Mouse (Mus musculus) liver, embryonic 16.5 days (tissue): ENCODE data around the gene Atxn10. TPM values are rescaled to one million over a fixed set of nuclear protein-coding genes. Genes with fewer than 3 reads are reported as not detected.
"Not testable (repeated sequence)": the region's sequence is repeated elsewhere in the genome, so short reads cannot be mapped to it uniquely, and the experiment has no call there.

Experiments used
- ATAC-seq: fragments of 200-750 bp; cut with Nextera tagmentation; 2 replicates; pipeline ENCODE4 v1.8.0; 2017; ENCODE audit warnings: low read depth, mild to moderate bottlenecking, moderate number of reproducible peaks, moderate library complexity
- H3K27ac ChIP-seq: fragments of 300-500 bp; sonication (generic); 2 replicates; pipeline ENCODE4 v1.5.1; 2014; ENCODE audit warnings: mild to moderate bottlenecking, low read length
- H3K27me3 ChIP-seq: fragments of 300-500 bp; sonication (generic); 2 replicates; pipeline ENCODE4 v1.6.1; 2014; ENCODE audit warnings: low read depth, low read length, mixed read lengths; ENCODE audit not compliant: control insufficient read depth, insufficient read depth
- H3K36me3 ChIP-seq: fragments of 300-500 bp; sonication (generic); 2 replicates; pipeline ENCODE4 v1.6.1; 2014; ENCODE audit warnings: mild to moderate bottlenecking; ENCODE audit not compliant: control insufficient read depth, insufficient read depth
- H3K4me1 ChIP-seq: fragments of 300-500 bp; sonication (generic); 2 replicates; pipeline ENCODE4 v1.6.1; 2014; ENCODE audit warnings: low read depth, low read length, mixed read lengths; ENCODE audit not compliant: control insufficient read depth
- H3K4me2 ChIP-seq: fragments of 300-500 bp; sonication (generic); 2 replicates; pipeline ENCODE4 v1.6.1; 2014; ENCODE audit warnings: low read depth, low read length, mixed read lengths
- H3K4me3 ChIP-seq: fragments of 300-500 bp; sonication (generic); 2 replicates; pipeline ENCODE4 v1.5.1; 2014; ENCODE audit warnings: low read depth, mild to moderate bottlenecking, low read length
- H3K9ac ChIP-seq: fragments of 300-500 bp; sonication (generic); 2 replicates; pipeline ENCODE4 v1.6.1; 2014; ENCODE audit warnings: low read depth, low read length
- H3K9me3 ChIP-seq: fragments of 300-500 bp; sonication (generic); replicated peaks from 2 replicates; pipeline ENCODE4 v1.6.1; 2016; ENCODE audit warnings: low read length; ENCODE audit not compliant: control insufficient read depth
- WGBS: fragments of 180-500 bp; shearing (Covaris S2); extraction: QIAGEN DNeasy Blood & Tissue Kit; methylation state at CpG from one replicate; pipeline ENCODE4 v1.1.7; 2014; ENCODE audit not compliant: insufficient replicate concordance; 5-methylcytosine and 5-hydroxymethylcytosine counted together
- polyA plus RNA-seq: library from polyadenylated mRNA; unstranded; fragments of >200 nt; fragmentation: Nextera tagmentation; extraction: Ambion mirVana; gene quantifications from 2 replicates; pipeline ENCODE4 v1.2.1, GENCODE M21; 2015

The Atxn10 gene
- polyA plus RNA-seq, 1 experiment from 2014 or later: 93.1 TPM

GRCm38 (mm10) chr15:85328455-85328854 is 7.6 kb upstream of the Atxn10 start:
- not testable (repeated sequence) for ATAC-seq, H3K27ac ChIP-seq, H3K4me2 ChIP-seq, H3K4me3 ChIP-seq, H3K36me3 ChIP-seq, H3K9me3 ChIP-seq, H3K9ac ChIP-seq, H3K27me3 ChIP-seq, H3K4me1 ChIP-seq
- WGBS: 50% methylated on average over 2 of the region's 2 CpGs

DNA sequence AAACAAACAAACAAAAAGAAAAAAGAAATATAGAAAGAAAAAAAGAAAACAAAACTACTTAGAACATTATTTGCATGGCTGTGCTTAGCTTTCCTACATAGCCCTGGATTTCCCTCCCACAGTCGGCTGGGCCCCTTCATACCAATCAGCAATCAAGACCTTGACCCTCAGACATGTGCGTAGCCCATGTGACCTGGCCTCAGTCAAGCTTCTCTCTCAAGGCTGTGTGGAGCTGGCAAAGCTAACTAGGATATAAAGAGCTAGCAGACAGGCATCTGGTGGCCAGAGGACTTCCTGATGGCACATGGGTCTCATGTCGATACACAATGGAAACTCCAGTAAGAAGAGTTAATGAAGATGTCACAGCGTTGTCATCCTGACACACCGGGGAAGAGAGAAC is 6.9 kb upstream of the Atxn10 start:
- Histone ChIP-seq H3K4me3 (peak overlapping the region; percentile 22), H3K27ac (peak overlapping the region; percentile 16), H3K9me3 (no peaks in the 10 kb centered on the region), H3K27me3 (no peaks in the 10 kb centered on the region), H3K4me2 (no peak overlapping the region), H3K4me1 (peaks cover 5% of the 10 kb centered on the region; the same call in 1 of the 2 replicates), H3K36me3 (no peaks in the 10 kb centered on the region), H3K9ac (no peak overlapping the region)
- 79% methylated on average over 5 of the region's 5 CpGs for WGBS
- peak; percentile 56 for ATAC-seq

DNA sequence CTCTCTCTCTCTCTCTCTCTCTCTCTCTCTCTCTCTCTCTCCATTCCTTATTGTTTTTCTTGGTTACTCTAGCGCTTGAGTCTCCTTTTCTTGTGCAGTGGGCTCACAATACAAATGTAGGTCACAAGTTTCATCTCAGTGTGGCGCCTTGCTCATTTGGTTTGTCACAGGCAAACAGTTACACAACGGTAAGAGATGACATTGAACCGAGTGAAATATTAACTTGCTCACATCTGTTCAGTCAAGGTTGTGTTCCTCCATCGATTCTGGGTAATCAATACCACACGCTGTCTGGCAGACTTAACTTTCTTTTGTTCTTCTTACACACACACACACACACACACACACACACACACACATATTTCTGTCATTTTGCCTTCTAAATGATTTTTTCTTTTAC is 6.0 kb upstream of the Atxn10 start:
- Histone ChIP-seq H3K4me1 (peaks cover 5% of the 10 kb centered on the region; the same call in 1 of the 2 replicates), H3K27me3 (no peaks in the 10 kb centered on the region), H3K36me3 (no peaks in the 10 kb centered on the region), H3K27ac (peak overlapping the region; percentile 16; the same call in 1 of the 2 replicates), H3K4me3 (peak overlapping the region; percentile 24; the same call in 1 of the 2 replicates), H3K9ac (no peak overlapping the region), H3K9me3 (no peaks in the 10 kb centered on the region), H3K4me2 (0 out of 2 replicates have a peak overlapping the region, but pooled peaks have one; percentile 30)
- peak; percentile 71 for ATAC-seq
- 65% methylated on average over 6 of the region's 6 CpGs for WGBS

- not testable (repeated sequence) for H3K27ac ChIP-seq, H3K4me3 ChIP-seq, H3K36me3 ChIP-seq, H3K9ac ChIP-seq, H3K9me3 ChIP-seq, ATAC-seq, H3K4me2 ChIP-seq, H3K27me3 ChIP-seq
- 76% methylated on average over 6 of the region's 6 CpGs for WGBS
- H3K4me1 ChIP-seq: peaks cover 15% of the 10 kb centered on the region
Observed at GRCm38 (mm10) chr15:85333511-85333910, 2.5 kb upstream of the Atxn10 start.

DNA sequence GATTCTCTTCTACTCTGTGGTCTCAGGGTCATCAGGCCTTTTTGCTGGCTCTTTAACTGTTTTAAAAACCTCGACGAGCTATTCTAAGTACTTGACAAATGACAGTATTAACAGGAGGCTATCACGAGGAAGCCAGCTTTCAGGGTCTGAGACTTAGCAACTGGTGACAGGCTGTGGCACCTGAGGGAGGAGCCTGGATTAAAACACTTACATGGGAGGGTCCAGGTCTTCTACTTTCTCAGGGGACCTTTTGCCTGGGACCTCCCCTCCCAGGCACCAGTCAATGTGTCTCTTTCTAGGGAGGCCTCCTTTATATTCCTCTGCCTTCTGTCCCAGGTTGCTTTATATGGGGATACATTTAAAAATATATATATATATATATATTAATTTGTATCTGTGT is 1.8 kb upstream of the Atxn10 start:
- Histone ChIP-seq H3K4me1 (peaks cover 16% of the 10 kb centered on the region), H3K9ac (no peak overlapping the region), H3K4me2 (no peak overlapping the region), H3K36me3 (no peaks in the 10 kb centered on the region), H3K27me3 (no peaks in the 10 kb centered on the region), H3K9me3 (no peaks in the 10 kb centered on the region), H3K4me3 (no peak overlapping the region), H3K27ac (no peak overlapping the region)
- no peak for ATAC-seq
- WGBS: 38% methylated on average over 3 of the region's 3 CpGs

- ATAC-seq: peak; percentile 79
- H3K27me3 ChIP-seq: no peaks in the 10 kb centered on the region
- peak overlapping the region; percentile 92 for H3K27ac ChIP-seq
- H3K4me2 ChIP-seq: peak overlapping the region; percentile 73
- H3K4me1 ChIP-seq: peaks cover 16% of the 10 kb centered on the region
- WGBS: under 1% methylated on average over 51 of the region's 54 CpGs
- no peaks in the 10 kb centered on the region for H3K9me3 ChIP-seq
- peak overlapping the region; percentile 83 for H3K9ac ChIP-seq
- H3K4me3 ChIP-seq: peak overlapping the region; percentile 83
- no peaks in the 10 kb centered on the region for H3K36me3 ChIP-seq
Observed at GRCm38 (mm10) chr15:85336301-85336991, 401 bp downstream of the Atxn10 start.

DNA sequence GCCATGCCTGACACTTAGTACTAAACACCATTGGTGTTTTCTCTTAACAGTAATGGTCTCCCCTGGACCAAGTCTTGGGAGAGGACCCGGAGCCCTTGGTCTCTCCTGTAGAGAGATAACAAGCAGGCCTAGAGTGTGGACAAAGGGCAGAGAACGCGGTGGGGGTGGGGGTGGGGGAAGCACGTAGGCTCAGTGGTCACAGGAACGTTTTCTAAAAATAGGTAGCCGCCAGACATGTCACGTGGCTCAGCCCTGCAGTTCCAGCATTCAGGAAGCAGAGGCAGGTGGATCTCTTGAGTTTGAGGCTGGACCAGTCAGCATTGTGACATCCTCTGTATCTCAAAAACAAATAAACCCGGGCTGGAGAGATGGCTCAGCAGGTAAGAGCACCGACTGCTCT is 1.2 kb downstream of the Atxn10 start:
- peak; percentile 52 for ATAC-seq
- H3K36me3 ChIP-seq: no peaks in the 10 kb centered on the region
- H3K4me2 ChIP-seq: peak overlapping the region; percentile 73
- H3K27me3 ChIP-seq: no peaks in the 10 kb centered on the region
- H3K9ac ChIP-seq: peak overlapping the region; percentile 83
- 12% methylated on average over 9 of the region's 9 CpGs for WGBS
- H3K4me3 ChIP-seq: peak overlapping the region; percentile 83
- no peaks in the 10 kb centered on the region for H3K9me3 ChIP-seq
- H3K4me1 ChIP-seq: peaks cover 16% of the 10 kb centered on the region
- peak overlapping the region; percentile 92 for H3K27ac ChIP-seq

GRCm38 (mm10) chr15:85337979-85338378 is 1.9 kb downstream of the Atxn10 start:
- Histone ChIP-seq H3K27me3 (no peaks in the 10 kb centered on the region), H3K4me3 (no peak overlapping the region), H3K27ac (no peak overlapping the region), H3K36me3 (no peaks in the 10 kb centered on the region), H3K9ac (no peak overlapping the region), H3K9me3 (no peaks in the 10 kb centered on the region), H3K4me2 (no peak overlapping the region), H3K4me1 (peaks cover 18% of the 10 kb centered on the region)
- no peak for ATAC-seq
- 80% methylated on average over 5 of the region's 5 CpGs for WGBS

DNA sequence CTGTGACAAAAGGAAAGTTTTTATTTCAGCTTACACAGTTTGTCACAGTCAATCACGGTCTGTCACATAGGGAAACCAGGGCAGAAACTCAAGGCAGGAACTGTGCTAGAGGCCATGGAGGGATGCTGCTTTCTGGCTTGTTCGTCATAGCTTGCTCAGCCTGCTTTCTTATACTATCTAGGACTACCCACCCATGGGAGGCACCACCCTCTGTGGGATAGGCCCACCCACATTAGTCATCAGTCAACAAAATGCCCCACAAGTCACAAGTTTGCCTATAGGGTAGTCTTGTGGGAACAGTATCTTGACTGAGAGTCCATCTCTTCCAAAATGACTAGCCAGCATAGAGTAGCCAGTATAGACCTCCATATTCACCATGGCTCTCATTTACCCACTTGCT is 6.2 kb downstream of the Atxn10 start:
- Histone ChIP-seq H3K27ac (no peak overlapping the region), H3K9me3 (no peaks in the 10 kb centered on the region), H3K4me1 (peaks cover 15% of the 10 kb centered on the region), H3K36me3 (no peaks in the 10 kb centered on the region), H3K27me3 (no peaks in the 10 kb centered on the region), H3K4me2 (no peak overlapping the region), H3K4me3 (no peak overlapping the region), H3K9ac (no peak overlapping the region)
- 69% methylated on average over 2 of the region's 2 CpGs for WGBS
- ATAC-seq: no peak
